Mouse (Mus musculus): Measurements from ENCODE around the gene Rapgef1.

Gene Rapgef1

DNA sequence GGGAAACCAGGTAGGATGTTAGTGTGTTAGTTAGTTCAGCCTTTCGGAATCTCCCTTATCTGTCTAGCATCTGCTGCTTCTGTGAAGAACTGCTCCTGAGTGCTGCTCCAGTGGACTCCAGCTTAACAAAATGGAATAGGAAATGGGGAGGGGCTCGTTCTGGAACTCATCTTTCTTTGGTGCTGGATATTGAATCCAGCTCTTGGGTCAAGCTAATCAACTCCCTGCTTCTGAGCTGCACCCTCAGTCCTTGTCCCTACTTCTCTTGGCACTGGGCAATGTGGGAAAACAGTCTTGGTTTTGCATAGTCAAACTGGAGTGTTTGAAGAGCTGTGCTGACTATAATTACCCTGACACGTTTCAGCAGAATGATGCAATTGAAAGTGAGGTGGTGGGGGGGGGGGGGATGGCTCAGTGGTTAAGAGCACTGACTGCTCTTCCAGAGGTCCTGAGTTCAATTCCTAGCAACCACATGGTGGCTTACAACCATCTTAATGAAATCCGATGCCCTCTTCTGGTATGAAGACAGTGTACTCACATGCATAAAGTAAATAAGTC, 25.6 kb downstream of the Rapgef1 start:
- no peak for DNase-seq (ENCODE audit: inconsistent ontology term)

DNA sequence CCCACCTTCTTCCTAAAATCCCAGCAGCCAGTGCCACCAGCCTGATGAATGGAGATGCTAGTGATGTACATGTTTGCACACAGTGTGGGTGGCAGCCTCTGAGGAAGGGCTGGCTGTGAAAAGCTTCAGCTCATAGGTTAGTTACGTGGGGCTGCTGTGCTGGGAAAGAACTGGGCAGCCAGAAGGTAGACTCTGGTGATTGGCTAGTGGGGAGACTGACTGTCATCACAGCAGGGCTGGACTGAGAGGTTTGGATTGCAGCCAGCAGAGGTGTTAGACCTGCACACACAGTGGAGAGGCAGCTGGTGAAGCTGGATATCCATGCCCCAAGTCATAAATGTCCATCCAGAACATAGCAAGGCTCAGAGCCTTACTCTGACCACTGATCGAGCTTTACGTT, 27.1 kb downstream of the Rapgef1 start:
- no peak for DNase-seq (ENCODE audit: inconsistent ontology term)

DNA sequence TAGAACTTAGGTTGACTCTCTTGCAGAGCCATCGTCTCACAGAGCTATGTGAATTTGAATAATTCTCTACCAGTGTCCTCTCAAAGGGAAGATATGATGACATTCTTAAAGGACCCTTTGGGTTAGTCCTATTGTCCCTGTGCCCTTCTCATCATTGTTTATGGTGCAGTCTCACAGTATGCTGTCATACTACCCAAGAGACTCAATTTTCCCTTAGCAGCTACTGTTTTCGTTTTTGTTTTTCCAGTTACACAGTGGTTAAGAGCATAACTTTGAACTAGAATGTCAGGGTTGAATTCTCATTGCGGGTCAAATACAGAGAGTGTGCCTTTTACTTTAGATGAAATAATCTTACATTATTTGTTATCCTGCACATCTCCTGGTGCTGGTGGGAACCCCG, 27.6 kb downstream of the Rapgef1 start:
- no peak for DNase-seq (ENCODE audit: inconsistent ontology term)

DNA sequence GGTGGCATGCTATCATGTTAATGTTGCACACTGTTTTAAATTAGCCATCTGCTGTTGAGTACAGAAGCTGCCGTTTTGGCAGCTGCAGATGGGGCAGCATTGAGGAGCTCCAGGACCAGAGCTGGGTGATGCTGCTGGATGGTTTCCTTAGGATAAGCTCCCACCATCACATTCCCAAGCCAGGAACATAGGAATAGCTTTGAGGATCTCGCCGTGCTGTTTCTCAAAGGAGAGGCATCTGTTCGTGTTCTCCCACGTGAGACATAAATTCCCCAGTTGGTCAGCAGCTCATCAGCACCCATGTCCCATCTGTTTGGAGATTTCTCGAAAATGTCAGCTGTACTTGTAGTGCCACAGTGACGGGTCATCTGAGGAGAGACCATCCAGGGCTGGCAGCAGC, 28.3 kb downstream of the Rapgef1 start:
- no peak for DNase-seq (ENCODE audit: inconsistent ontology term)

DNA sequence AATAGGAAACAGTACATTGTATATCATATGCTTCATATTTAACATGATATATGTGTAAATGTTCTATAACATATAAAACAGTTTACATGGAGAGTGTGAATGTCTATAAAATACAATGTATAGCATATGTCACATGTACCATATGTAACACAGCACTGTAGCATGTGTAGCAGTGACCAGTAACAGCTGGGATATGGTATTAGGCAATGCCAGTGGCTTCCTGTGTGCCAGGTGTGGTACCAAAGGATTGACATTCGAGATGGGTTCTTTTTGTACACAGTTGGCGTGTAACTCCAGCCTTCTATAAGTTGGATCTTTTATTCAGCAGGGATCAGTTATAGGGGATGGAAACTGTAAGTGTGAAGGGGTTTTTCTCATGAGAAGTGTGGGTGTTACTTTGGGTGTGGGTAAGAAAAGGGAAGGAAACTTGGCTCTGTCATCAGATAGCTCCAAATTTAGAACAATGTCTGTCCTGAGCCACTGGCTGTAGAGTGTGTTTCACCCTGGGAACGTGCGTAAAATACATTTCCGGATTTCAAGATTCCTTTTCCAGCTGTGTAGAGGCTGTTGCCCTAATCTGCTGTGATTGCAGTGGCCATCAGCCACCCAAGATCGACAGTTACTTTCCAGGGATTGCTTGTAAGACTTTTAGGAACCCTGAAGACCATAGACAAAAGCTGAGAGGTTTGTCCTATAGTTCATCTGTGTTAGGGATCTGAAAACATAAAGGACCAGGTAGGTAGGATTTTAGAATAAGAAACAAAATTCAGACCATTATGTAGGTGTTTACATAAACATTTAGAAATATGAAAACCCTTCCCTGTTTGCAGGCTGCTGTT, 29.7 kb downstream of the Rapgef1 start:
- no peak for DNase-seq (ENCODE audit: inconsistent ontology term)

GRCm38 (mm10) chr2:29649795-29650457, 30.4 kb downstream of the Rapgef1 start:
- no peak for DNase-seq (ENCODE audit: inconsistent ontology term)

DNA sequence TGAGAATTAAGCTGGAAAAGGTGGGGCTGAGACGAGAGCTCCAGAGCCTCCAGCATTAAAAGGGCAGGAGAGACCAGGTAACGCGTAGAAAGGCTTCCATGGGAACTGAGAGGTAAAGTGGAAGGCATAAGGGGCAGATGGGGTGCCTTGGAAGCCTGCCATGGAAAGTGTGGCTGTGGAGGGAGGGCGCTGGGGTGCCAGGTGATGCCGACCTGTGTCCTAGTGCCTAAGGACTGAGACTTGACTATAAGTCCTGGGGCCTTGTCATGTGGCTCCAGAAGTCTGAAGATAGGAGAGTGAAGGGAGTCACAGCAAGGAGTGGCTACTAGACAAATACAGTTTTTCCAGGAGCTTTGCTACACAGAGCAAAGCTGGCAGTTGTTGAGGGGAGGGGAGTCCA, 32.4 kb downstream of the Rapgef1 start:
- no peak for DNase-seq (ENCODE audit: inconsistent ontology term)

DNA sequence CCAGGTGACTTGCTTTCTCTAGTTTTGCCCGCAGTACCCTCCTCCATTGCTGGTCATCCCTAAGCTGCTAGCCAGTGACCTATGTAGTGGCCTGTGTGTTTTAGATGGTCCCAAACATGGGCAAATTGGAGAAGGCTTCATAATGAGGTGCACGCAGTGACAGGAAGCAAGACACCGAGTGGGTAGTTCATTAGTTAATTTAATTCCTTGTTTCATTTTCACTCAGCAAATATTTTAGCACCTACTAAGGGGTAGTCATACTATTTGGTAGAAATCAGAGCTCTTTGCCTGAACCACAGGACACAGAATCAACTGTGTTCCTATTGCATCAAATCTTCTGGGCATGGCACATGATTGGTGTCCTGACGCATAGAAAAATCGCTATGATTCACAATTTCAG, 35.9 kb downstream of the Rapgef1 start:
- DNase-seq (ENCODE audit: inconsistent ontology term): no peak

DNA sequence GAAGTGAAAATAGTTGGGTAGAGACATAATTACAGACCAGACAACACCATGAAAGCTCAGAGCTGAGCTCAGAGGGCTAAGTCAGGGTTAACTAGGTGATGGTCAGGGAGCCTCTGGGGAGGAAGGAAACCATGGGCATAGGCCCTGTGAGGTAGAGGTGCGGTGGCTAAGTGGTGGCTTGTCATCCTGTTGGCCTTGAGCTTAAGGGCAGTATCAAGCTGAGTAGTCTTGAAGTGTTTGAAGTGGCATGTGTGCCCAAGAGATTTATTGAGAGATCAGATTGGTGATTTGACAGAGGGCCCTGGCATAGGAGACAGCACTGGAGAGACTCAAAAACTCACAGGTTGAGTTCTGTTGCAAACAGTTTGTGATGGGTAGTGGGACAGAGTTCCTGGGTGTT, 36.6 kb downstream of the Rapgef1 start:
- DNase-seq (ENCODE audit: inconsistent ontology term): no peak

DNA sequence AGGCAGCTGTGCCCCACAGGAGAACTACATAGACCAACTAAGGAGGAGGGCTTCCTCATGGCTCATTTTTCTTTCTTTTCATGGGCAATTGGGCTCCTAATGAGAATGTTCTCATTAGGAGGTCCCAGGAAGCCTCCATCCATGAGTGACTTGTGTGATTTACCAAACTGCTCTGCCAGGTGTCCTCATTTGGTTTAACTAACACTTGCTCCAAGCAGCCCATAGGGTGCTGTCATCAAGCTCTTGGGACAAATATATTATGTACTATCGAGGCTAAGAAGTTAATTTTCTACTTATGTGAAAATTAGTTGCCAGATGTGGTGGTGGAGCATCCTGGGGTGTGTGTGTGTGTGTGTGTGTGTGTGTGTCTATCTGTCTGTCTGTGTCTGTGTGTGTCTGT, 37.6 kb downstream of the Rapgef1 start:
- no peak for DNase-seq (ENCODE audit: inconsistent ontology term)

DNA sequence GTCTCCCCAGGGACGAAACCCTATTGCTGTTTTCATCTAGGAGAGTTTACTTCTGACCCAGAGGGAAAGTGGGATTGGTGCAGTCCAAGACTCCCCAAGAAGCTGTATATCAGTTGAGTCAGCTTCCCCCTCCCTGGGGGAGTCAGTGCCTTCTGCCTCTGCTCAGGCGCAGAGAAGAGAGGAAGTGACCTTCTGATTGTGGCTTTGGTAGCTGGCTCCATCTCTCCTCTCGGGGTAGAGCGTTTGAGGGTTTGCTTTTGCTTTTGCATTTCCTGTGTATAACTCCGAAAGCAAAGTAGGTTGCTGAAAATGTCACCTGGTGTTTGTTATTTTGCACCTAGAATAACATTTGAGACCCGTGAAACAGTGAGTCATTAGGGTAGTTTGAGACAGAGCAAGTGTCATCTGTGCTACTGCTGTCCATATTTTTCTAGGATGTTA, 42.3 kb downstream of the Rapgef1 start:
- no peak for DNase-seq (ENCODE audit: inconsistent ontology term)

DNA sequence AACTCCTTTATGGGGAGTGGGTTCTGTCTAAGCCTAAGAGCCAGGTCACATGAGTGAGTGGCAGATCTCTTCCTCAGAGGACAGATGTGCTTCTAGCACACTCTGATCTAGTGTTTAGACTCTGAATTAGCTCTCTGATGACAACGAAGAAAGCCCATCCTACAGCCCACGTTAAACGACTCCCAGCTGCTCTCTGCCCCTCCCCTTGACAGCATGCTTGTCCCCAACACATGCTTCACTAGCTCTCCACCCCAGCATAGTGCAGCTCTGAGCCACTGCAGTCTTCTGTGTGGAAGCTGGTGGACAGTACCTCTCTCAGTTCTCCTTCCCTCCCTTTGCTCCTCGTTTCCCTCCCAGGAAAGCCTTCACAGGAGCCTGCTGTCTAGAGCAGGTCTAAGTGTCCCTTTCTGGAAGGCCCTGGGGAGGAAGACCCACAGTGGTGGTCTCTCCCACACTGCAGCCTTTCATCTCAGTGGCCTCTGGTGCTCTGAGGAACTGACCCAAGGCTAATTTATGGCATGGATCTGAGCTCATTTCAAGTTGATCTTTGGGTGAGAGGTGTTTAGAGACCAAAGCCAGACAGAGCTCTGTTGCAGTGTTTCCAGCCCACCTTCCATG, 43.8 kb downstream of the Rapgef1 start:
- no peak for DNase-seq (ENCODE audit: inconsistent ontology term)

GRCm38 (mm10) chr2:29665421-29665820, 45.9 kb downstream of the Rapgef1 start:
- no peak for DNase-seq (ENCODE audit: inconsistent ontology term)

DNA sequence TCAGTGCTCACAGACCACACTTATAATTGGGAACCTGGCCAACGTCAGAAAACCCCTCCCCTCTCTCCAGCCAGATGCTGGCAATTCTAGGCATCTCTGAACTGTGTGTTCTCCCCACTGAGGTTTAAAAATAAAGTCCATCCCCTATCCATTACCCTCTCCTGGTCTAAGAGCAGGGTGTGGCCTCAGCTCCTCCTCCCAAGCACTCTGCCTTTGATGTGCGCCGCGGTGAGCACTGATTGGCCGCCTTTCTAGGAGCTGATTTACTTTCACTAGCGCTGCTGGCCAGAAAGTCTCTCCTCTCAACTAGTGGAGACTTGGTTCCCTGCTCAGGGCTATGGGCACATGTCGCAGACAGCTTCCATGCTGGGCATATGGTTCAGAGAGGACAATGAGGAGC, 47.1 kb downstream of the Rapgef1 start:
- peak; percentile 30 for DNase-seq (ENCODE audit: inconsistent ontology term)

DNA sequence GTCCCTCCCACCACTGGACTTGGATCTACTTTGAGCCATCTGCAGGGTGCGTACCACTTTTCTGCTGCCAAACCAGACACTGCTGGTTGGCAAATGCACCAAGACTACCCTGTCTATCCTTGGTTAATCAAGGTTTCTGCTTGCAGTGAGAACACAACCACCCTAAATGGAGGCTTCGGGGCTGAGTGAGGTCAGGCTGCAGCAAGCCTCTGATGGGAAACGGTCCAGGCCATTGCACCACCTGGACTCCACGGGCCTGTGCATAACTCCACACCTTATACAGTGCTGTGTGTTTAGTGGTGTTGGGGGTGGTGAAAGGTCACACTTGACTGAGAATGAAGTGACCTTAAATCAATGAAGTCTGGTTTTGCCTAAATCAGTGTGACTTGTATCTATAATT, 47.6 kb downstream of the Rapgef1 start:
- no peak for DNase-seq (ENCODE audit: inconsistent ontology term)

DNA sequence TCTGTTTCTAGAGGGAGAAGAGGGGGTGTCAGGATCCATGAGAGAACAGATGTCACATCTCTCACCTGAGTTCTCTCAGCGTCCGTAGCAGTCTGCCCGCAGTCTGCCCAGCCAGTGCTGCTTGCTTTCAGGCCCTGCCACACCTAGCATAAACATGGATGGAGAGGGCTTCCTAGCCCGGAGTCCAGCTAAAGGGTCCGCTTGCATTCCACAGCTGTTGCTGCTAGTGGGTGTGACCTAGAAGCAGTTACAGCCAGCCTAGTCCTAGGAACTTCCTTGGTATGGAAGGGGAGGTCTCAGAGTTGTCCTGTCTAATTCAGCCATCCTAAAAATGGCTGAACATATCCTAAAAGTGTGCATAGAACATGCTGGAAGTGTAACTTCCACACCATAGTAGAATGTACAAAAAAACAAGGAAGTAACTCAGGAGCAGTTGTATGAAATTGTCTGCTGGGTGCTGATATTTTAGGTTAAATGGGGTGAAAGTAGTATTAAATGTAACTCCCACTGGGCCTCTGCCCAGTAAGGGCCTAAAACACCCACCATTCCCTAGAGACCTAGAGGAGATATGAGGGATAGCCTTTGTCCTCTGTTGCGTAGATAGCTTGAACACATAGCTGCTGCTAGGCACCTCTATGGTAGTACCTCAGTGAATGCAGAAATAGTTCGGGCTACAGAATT, 48.6 kb downstream of the Rapgef1 start:
- DNase-seq (ENCODE audit: inconsistent ontology term): no peak

GRCm38 (mm10) chr2:29668963-29669362, 49.4 kb downstream of the Rapgef1 start:
- no peak for DNase-seq (ENCODE audit: inconsistent ontology term)

- peak; percentile 68 for DNase-seq (ENCODE audit: inconsistent ontology term)
Measured at GRCm38 (mm10) chr2:29669711-29670110, 50.2 kb downstream of the Rapgef1 start.

GRCm38 (mm10) chr2:29670231-29670991, 50.9 kb downstream of the Rapgef1 start:
- DNase-seq (ENCODE audit: inconsistent ontology term): peak; percentile 90

GRCm38 (mm10) chr2:29671374-29671773, 51.9 kb downstream of the Rapgef1 start:
- no peak for DNase-seq (ENCODE audit: inconsistent ontology term)

DNA sequence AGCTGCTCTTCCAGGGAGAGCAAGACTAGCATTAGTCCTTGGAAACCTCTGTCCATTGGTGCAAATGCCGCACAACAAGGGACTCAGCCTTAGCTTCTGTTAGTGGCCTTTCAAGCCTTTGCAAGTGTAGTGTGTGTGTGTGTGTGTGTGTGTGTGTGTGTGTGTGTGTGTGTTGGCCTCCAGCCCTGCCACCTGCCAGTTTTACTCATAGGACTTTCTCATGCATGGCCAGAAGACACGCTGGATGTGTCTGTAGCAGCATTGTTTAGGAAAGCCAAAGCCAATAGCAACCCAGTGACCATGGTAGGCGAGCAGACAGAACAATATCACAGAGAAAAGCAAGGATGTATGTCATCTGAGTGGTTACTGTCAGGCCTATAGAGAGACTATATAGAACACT, 52.3 kb downstream of the Rapgef1 start:
- DNase-seq (ENCODE audit: inconsistent ontology term): no peak
